Mouse (Mus musculus) midbrain, postnatal 0 days (tissue): Measurements from ENCODE around the gene Gatad2b. TPM values are rescaled to one million over a fixed set of nuclear protein-coding genes. Genes with fewer than 3 reads are reported as not detected.

Source experiments
- ATAC-seq: fragments of 200-750 bp; cut with Nextera tagmentation; 2 replicates; pipeline ENCODE4 v1.8.0; 2017; ENCODE audit warnings: moderate number of reproducible peaks, mild to moderate bottlenecking, moderate TSS enrichment, moderate library complexity; ENCODE audit not compliant: low FRiP score
- DNase-seq: peaks from one replicate; pipeline ENCODE4 v3.0.0-alpha.2; 2015; ENCODE audit warnings: low spot score
- H3K27ac ChIP-seq: fragments of 300-500 bp; sonication (generic); 2 replicates; pipeline ENCODE4 v1.5.1; 2014; ENCODE audit warnings: low read depth, mild to moderate bottlenecking, low read length, mixed read lengths
- H3K27me3 ChIP-seq: fragments of 300-500 bp; sonication (generic); 2 replicates; pipeline ENCODE4 v1.6.1; 2014; ENCODE audit warnings: low read length, control low read depth, mixed read lengths; ENCODE audit not compliant: insufficient read depth
- H3K36me3 ChIP-seq: fragments of 300-500 bp; sonication (generic); 2 replicates; pipeline ENCODE4 v1.6.1; 2014; ENCODE audit warnings: low read length, control low read depth, mixed read lengths; ENCODE audit not compliant: insufficient read depth
- H3K4me1 ChIP-seq: fragments of 300-500 bp; sonication (generic); 2 replicates; pipeline ENCODE4 v1.6.1; 2014; ENCODE audit warnings: mild to moderate bottlenecking, control low read depth, antibody characterized with exemption, low read length, mixed read lengths; ENCODE audit not compliant: insufficient read depth
- H3K4me2 ChIP-seq: fragments of 300-500 bp; sonication (generic); 2 replicates; pipeline ENCODE4 v1.6.1; 2014; ENCODE audit warnings: low read depth, mild to moderate bottlenecking, low read length, mixed read lengths; ENCODE audit not compliant: poor library complexity, severe bottlenecking
- H3K4me3 ChIP-seq: fragments of 300-500 bp; sonication (generic); 2 replicates; pipeline ENCODE4 v1.5.1; 2014; ENCODE audit warnings: low read depth, mild to moderate bottlenecking, low read length, moderate library complexity
- H3K9ac ChIP-seq: fragments of 300-500 bp; sonication (generic); replicated peaks from 2 replicates; pipeline ENCODE4 v1.6.1; 2014; ENCODE audit warnings: mild to moderate bottlenecking, low read length, moderate library complexity, mixed read lengths; ENCODE audit not compliant: poor library complexity, severe bottlenecking
- H3K9me3 ChIP-seq: fragments of 300-500 bp; sonication (generic); 2 replicates; pipeline ENCODE4 v1.6.1; 2016; ENCODE audit warnings: low read length, control low read depth
- CTCF ChIP-seq: IDR thresholded peaks from 2 replicates; pipeline ENCODE4 v1.5.1; 2016; ENCODE audit warnings: antibody characterized with exemption, mild to moderate bottlenecking
- WGBS: fragments of 180-500 bp; shearing (Covaris S2); extraction: QIAGEN DNeasy Blood & Tissue Kit; methylation state at CpG from one replicate; pipeline ENCODE4 v1.1.7; 2014; 5-methylcytosine and 5-hydroxymethylcytosine counted together
- microRNA-seq: library from miRNA; unstranded; fragments of <30 nt; microRNA quantifications from one replicate; pipeline ENCODE4, GENCODE M21; 2016; ENCODE audit warnings: borderline number of aligned reads
- polyA plus RNA-seq: library from polyadenylated mRNA; unstranded; fragments of >200 nt; fragmentation: Nextera tagmentation; extraction: Ambion mirVana; gene quantifications from 2 replicates; pipeline ENCODE4 v1.2.1, GENCODE M21; 2015
- total RNA-seq: library from RNA; depleted of rRNA; stranded (reverse); fragments of >200 nt; gene quantifications from 2 replicates; pipeline ENCODE4 v1.2.3, GENCODE M21; 2014; rRNA removed

The Gatad2b gene
- total and polyA plus RNA-seq, 2 experiments from 2014 or later = 12.9 to 27.3 TPM

GRCm38 (mm10) chr3:90412312-90413010 lies 119.5 kb downstream of the Gatad2b start:
- Histone ChIP-seq H3K4me2 (no peak overlapping the region), H3K9ac (no peak overlapping the region), H3K36me3 (peaks cover 68% of the 10 kb centered on the region), H3K4me3 (no peak overlapping the region), H3K9me3 (no peaks in the 10 kb centered on the region), H3K27ac (no peak overlapping the region), H3K4me1 (no peaks in the 10 kb centered on the region), H3K27me3 (no peaks in the 10 kb centered on the region)
- TF ChIP-seq CTCF = peak; percentile 91
- peak; percentile 61 for DNase-seq
- WGBS = 53% methylated on average over 5 of the region's 5 CpGs
- no peak for ATAC-seq

DNA sequence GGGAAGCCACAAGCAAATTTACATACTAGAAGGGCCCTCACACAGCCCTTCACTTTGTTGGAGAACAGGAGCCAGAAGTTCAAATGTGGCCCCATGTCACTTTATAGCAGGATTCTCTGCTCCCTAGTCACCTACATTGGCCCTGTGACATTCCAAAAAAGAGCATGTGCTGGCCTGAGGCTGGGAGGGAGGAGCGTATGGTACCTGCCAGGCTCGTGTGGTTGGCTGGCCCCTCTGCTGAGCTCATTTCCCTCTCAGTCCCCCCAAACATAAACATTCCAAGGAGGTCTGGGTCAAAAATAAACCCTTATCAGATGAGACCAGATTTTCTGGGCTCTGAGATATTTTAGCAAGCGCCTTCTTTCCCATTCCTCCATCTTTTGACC lies 120.0 kb downstream of the Gatad2b start:
- H3K4me1 ChIP-seq = no peaks in the 10 kb centered on the region
- H3K27ac ChIP-seq = no peak overlapping the region
- no peak for ATAC-seq
- H3K4me2 ChIP-seq = no peak overlapping the region
- no peak for DNase-seq
- H3K27me3 ChIP-seq = no peaks in the 10 kb centered on the region
- H3K9me3 ChIP-seq = no peaks in the 10 kb centered on the region
- H3K4me3 ChIP-seq = no peak overlapping the region
- WGBS = 74% methylated on average over 3 of the region's 3 CpGs
- no peak for TF ChIP-seq CTCF
- H3K9ac ChIP-seq = no peak overlapping the region
- H3K36me3 ChIP-seq = peaks cover 64% of the 10 kb centered on the region

Small RNA genes within 50 kb of the gene (microRNA-seq; reads per million reads assigned to microRNA genes)
- gene Mir7012 = not detected

Other genes starting within 250 kb of the Gatad2b start
- 101 and 111 TPM in 2 replicates for gene 4933434E20Rik, start 241.5 kb upstream of the Gatad2b start, total RNA-seq
- 230 and 246 TPM in 2 replicates for gene 4933434E20Rik, start 241.5 kb upstream of the Gatad2b start, polyA plus RNA-seq
- gene Ubap2l, start 240.6 kb upstream of the Gatad2b start, total RNA-seq = 108 and 112 TPM in 2 replicates
- 93.2 and 133 TPM in 2 replicates for gene Ubap2l, start 240.6 kb upstream of the Gatad2b start, polyA plus RNA-seq
- gene Tpm3, start 220.5 kb upstream of the Gatad2b start, total RNA-seq = 182 and 224 TPM in 2 replicates
- gene Tpm3, start 220.5 kb upstream of the Gatad2b start, polyA plus RNA-seq = 314 and 331 TPM in 2 replicates
- 0.24 and 0.55 TPM in 2 replicates for gene Nup210l, start 189.0 kb upstream of the Gatad2b start, total RNA-seq
- 0.17 and 0.22 TPM in 2 replicates for gene Nup210l, start 189.0 kb upstream of the Gatad2b start, polyA plus RNA-seq
- gene Rps27, start 79.5 kb upstream of the Gatad2b start, total RNA-seq = 2,807 and 2,947 TPM in 2 replicates
- 773 and 821 TPM in 2 replicates for gene Rps27, start 79.5 kb upstream of the Gatad2b start, polyA plus RNA-seq
- 3.9 and 5.9 TPM in 2 replicates for gene Rab13, start 79.5 kb upstream of the Gatad2b start, total RNA-seq
- gene Rab13, start 79.5 kb upstream of the Gatad2b start, polyA plus RNA-seq = 17.4 and 18.5 TPM in 2 replicates
- gene Jtb, start 61.6 kb upstream of the Gatad2b start, total RNA-seq = 37.3 and 39.1 TPM in 2 replicates
- 115 and 123 TPM in 2 replicates for gene Jtb, start 61.6 kb upstream of the Gatad2b start, polyA plus RNA-seq
- gene Creb3l4, start 49.7 kb upstream of the Gatad2b start, total RNA-seq = 0.77 and 1.6 TPM in 2 replicates
- gene Creb3l4, start 49.7 kb upstream of the Gatad2b start, polyA plus RNA-seq = 1.2 and 1.7 TPM in 2 replicates
- gene Slc39a1, start 45.0 kb upstream of the Gatad2b start, total RNA-seq = 73.0 and 75.3 TPM in 2 replicates
- 60.3 and 62.4 TPM in 2 replicates for gene Slc39a1, start 45.0 kb upstream of the Gatad2b start, polyA plus RNA-seq
- gene Crtc2, start 39.0 kb upstream of the Gatad2b start, total RNA-seq = 19.5 and 20.4 TPM in 2 replicates
- 17.2 and 18.9 TPM in 2 replicates for gene Crtc2, start 39.0 kb upstream of the Gatad2b start, polyA plus RNA-seq
- gene Dennd4b, start 28.0 kb upstream of the Gatad2b start, total RNA-seq = 34.6 and 46.8 TPM in 2 replicates
- 6.9 and 7.7 TPM in 2 replicates for gene Dennd4b, start 28.0 kb upstream of the Gatad2b start, polyA plus RNA-seq
- 64.8 and 86.6 TPM in 2 replicates for gene Slc27a3, start 96.8 kb downstream of the Gatad2b start, total RNA-seq
- 30.8 and 31.4 TPM in 2 replicates for gene Slc27a3, start 96.8 kb downstream of the Gatad2b start, polyA plus RNA-seq
- gene Ints3, start 140.4 kb downstream of the Gatad2b start, total RNA-seq = 58.5 and 61.8 TPM in 2 replicates
- 19.7 and 22.3 TPM in 2 replicates for gene Ints3, start 140.4 kb downstream of the Gatad2b start, polyA plus RNA-seq
- 4.0 and 4.1 TPM in 2 replicates for gene Npr1, start 172.7 kb downstream of the Gatad2b start, total RNA-seq
- gene Npr1, start 172.7 kb downstream of the Gatad2b start, polyA plus RNA-seq = 1.5 and 2.0 TPM in 2 replicates
- 136 and 147 TPM in 2 replicates for gene Ilf2, start 182.9 kb downstream of the Gatad2b start, total RNA-seq
- gene Ilf2, start 182.9 kb downstream of the Gatad2b start, polyA plus RNA-seq = 177 and 182 TPM in 2 replicates
- 41.2 and 51.9 TPM in 2 replicates for gene Snapin, start 197.9 kb downstream of the Gatad2b start, total RNA-seq
- 93.5 and 97.2 TPM in 2 replicates for gene Snapin, start 197.9 kb downstream of the Gatad2b start, polyA plus RNA-seq
- gene Chtop, start 216.3 kb downstream of the Gatad2b start, total RNA-seq = 233 and 254 TPM in 2 replicates
- 154 and 163 TPM in 2 replicates for gene Chtop, start 216.3 kb downstream of the Gatad2b start, polyA plus RNA-seq
- 16.4 and 27.5 TPM in 2 replicates for gene S100a1, start 221.2 kb downstream of the Gatad2b start, total RNA-seq
- gene S100a1, start 221.2 kb downstream of the Gatad2b start, polyA plus RNA-seq = 54.2 and 59.9 TPM in 2 replicates
- 4.5 and 7.3 TPM in 2 replicates for gene S100a13, start 221.3 kb downstream of the Gatad2b start, total RNA-seq
- gene S100a13, start 221.3 kb downstream of the Gatad2b start, polyA plus RNA-seq = 20.3 and 21.1 TPM in 2 replicates
- gene S100a14, start 233.7 kb downstream of the Gatad2b start, total RNA-seq = 0.55 TPM in 1 of 2 replicates, not detected in the other
- gene S100a14, start 233.7 kb downstream of the Gatad2b start, polyA plus RNA-seq = not detected in 2 replicates
- gene S100a16, start 244.1 kb downstream of the Gatad2b start, total RNA-seq = 38.4 and 76.1 TPM in 2 replicates
- 65.5 and 74.7 TPM in 2 replicates for gene S100a16, start 244.1 kb downstream of the Gatad2b start, polyA plus RNA-seq